Mouse (Mus musculus): ENCODE data around the gene Aff1. TPM values are rescaled to one million over a fixed set of nuclear protein-coding genes. Genes with fewer than 3 reads are reported as not detected.
A peak's percentile ranks its signal among the peaks of the same experiment; 100 is the strongest.

The Aff1 gene
- polyA plus RNA-seq, 1 experiment from 2014 or later = 4.6 TPM

DNA sequence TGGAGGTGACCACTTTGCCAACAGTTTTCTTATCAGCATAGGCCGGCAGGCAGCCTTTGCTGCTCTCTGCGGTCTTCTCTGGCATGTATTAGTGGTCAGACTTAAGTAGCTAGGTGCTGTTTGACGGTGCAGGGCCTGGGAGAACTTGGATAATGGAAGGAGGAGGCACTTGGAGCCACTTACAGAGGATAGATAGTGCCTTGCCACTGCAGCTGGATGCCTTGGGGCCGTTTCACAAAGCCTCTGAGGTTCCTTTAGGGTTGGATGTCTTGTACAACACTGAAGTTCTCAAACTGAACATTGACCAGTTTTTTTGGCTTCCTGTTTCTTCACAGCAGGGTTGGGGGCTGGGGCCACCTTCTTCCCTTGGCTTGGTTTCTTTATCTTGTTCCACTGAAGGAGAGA, 70.7 kb downstream of the Aff1 start:
- no peak for ATAC-seq (ENCODE audit: insufficient number of reproducible peaks, insufficient read depth, low FRiP score, low TSS enrichment, low read depth)
- Histone ChIP-seq H3K9me3 (peaks cover 9% of the 10 kb centered on the region), H3K4me3 (replicated peaks) (no peak overlapping the region), H3K9ac (replicated peaks) (no peak overlapping the region), H3K36me3 (no peaks in the 10 kb centered on the region; the same call in 1 of the 2 replicates), H3K4me1 (replicated peaks) (peaks cover 27% of the 10 kb centered on the region), H3K4me2 (no peak overlapping the region), H3K27ac (0 out of 2 replicates have a peak overlapping the region, but pooled peaks have one; percentile 35), H3K27me3 (no peaks in the 10 kb centered on the region)
- 72% methylated on average over 4 of the region's 4 CpGs for WGBS

DNA sequence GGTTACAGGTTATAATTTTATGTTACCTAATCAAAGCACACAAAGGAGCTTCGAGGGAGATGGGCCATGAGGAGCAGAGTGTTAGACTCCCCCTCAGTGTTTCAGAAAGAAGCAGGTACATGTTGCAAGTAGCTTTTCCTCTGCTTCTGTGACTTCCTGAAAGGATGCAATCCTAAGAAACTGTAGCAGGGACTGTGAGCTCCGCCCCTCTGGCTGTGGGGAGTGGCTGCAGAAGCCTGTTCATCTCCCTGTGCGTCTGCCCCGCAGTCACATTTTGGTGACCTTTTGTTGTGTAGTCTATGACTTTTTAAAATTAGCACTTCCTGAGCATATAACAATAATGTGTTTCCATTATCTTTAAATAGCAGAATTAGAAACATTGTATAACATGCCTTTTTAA, 73.2 kb downstream of the Aff1 start:
- Histone ChIP-seq H3K27ac (no peak overlapping the region), H3K4me3 (replicated peaks) (no peak overlapping the region), H3K9ac (replicated peaks) (no peak overlapping the region), H3K4me1 (replicated peaks) (peaks cover 7% of the 10 kb centered on the region), H3K9me3 (peaks cover 9% of the 10 kb centered on the region), H3K36me3 (no peaks in the 10 kb centered on the region; the same call in 1 of the 2 replicates), H3K27me3 (no peaks in the 10 kb centered on the region), H3K4me2 (no peak overlapping the region)
- no peak for ATAC-seq (ENCODE audit: insufficient number of reproducible peaks, insufficient read depth, low FRiP score, low TSS enrichment, low read depth)
- WGBS = 92% methylated on average over 4 of the region's 4 CpGs

- Histone ChIP-seq H3K4me1 (replicated peaks) (peaks cover 2% of the 10 kb centered on the region), H3K9me3 (peaks cover 9% of the 10 kb centered on the region), H3K36me3 (no peaks in the 10 kb centered on the region; the same call in 1 of the 2 replicates), H3K4me3 (replicated peaks) (no peak overlapping the region), H3K27me3 (no peaks in the 10 kb centered on the region), H3K9ac (replicated peaks) (no peak overlapping the region), H3K27ac (no peak overlapping the region), H3K4me2 (no peak overlapping the region)
- ATAC-seq (ENCODE audit: insufficient number of reproducible peaks, insufficient read depth, low FRiP score, low TSS enrichment, low read depth) = no peak
- WGBS = 98% methylated on average over 2 of the region's 2 CpGs
Observed at GRCm38 (mm10) chr5:103765758-103766431, 73.7 kb downstream of the Aff1 start.

DNA sequence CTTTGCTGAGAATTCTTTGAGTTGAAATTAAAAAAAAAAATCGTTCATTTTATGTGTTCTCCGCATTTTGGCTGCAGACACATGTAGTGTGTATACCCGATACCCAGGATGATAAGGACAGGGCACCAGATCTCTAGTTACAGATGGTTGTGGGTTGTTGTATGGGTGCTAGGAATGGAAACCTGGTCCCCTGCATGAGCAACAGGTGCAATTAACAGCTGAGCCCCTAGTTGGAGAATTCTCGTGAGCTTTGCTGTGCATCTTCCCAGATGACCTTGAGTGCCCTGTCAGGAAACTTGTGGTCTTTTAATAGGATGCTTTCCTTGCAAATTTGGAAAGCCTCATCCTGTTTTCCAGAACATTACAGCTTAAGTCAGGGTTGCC, 74.2 kb downstream of the Aff1 start:
- 93% methylated on average over 4 of the region's 4 CpGs for WGBS
- H3K4me1 ChIP-seq (replicated peaks) = peaks cover 5% of the 10 kb centered on the region
- no peaks in the 10 kb centered on the region for H3K27me3 ChIP-seq
- no peak for ATAC-seq (ENCODE audit: insufficient number of reproducible peaks, insufficient read depth, low FRiP score, low TSS enrichment, low read depth)
- peaks cover 9% of the 10 kb centered on the region for H3K9me3 ChIP-seq
- no peak overlapping the region for H3K4me3 ChIP-seq (replicated peaks)
- H3K4me2 ChIP-seq = no peak overlapping the region
- H3K36me3 ChIP-seq = no peaks in the 10 kb centered on the region; the same call in 1 of the 2 replicates
- no peak overlapping the region for H3K27ac ChIP-seq
- H3K9ac ChIP-seq (replicated peaks) = no peak overlapping the region

- peaks cover 9% of the 10 kb centered on the region for H3K9me3 ChIP-seq
- WGBS = 88% methylated on average over 3 of the region's 3 CpGs
- H3K4me2 ChIP-seq = no peak overlapping the region
- H3K4me1 ChIP-seq (replicated peaks) = peaks cover 27% of the 10 kb centered on the region
- H3K27ac ChIP-seq = no peak overlapping the region
- H3K36me3 ChIP-seq = no peaks in the 10 kb centered on the region; the same call in 1 of the 2 replicates
- no peak overlapping the region for H3K4me3 ChIP-seq (replicated peaks)
- H3K27me3 ChIP-seq = no peaks in the 10 kb centered on the region
- ATAC-seq (ENCODE audit: insufficient number of reproducible peaks, insufficient read depth, low FRiP score, low TSS enrichment, low read depth) = no peak
- no peak overlapping the region for H3K9ac ChIP-seq (replicated peaks)
Observed at GRCm38 (mm10) chr5:103768961-103769360, 76.8 kb downstream of the Aff1 start.

DNA sequence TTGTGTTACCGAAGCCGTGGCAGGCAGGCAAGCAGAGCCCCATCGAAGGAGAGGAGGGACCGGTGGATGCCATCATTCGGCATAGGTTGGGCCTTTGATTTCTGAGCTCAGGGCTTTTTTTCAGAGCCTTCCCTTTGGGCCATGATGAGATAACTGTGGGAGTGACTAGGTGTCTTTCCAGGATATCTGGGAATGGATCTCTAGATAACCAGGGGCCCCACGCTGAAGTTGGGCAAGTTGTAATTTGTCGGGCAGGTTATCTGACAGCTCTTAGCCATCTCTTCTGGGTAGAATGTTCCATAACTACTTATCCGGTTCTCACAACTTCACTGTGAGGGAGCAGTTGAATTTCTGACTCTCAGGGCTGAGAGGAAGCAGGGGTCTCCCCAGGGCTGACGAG, 77.5 kb downstream of the Aff1 start:
- Histone ChIP-seq H3K9ac (replicated peaks) (no peak overlapping the region), H3K27ac (no peak overlapping the region), H3K27me3 (no peaks in the 10 kb centered on the region), H3K36me3 (no peaks in the 10 kb centered on the region; the same call in 1 of the 2 replicates), H3K4me3 (replicated peaks) (no peak overlapping the region), H3K4me1 (replicated peaks) (peaks cover 35% of the 10 kb centered on the region), H3K9me3 (peaks cover 9% of the 10 kb centered on the region), H3K4me2 (no peak overlapping the region)
- WGBS = 83% methylated on average over 9 of the region's 9 CpGs
- ATAC-seq (ENCODE audit: insufficient number of reproducible peaks, insufficient read depth, low FRiP score, low TSS enrichment, low read depth) = no peak

GRCm38 (mm10) chr5:103770447-103771222, 78.5 kb downstream of the Aff1 start:
- 75% methylated on average over 6 of the region's 6 CpGs for WGBS
- Histone ChIP-seq H3K9ac (replicated peaks) (no peak overlapping the region), H3K27ac (no peak overlapping the region)

GRCm38 (mm10) chr5:103771380-103771779, 79.2 kb downstream of the Aff1 start:
- H3K4me2 ChIP-seq = no peak overlapping the region
- 26% methylated on average over 6 of the region's 6 CpGs for WGBS
- no peak overlapping the region for H3K4me3 ChIP-seq (replicated peaks)
- H3K27ac ChIP-seq = peak overlapping the region; percentile 92
- no peak overlapping the region for H3K9ac ChIP-seq (replicated peaks)
- H3K9me3 ChIP-seq = 0 out of 2 replicates have a peak, but pooled peaks cover under 1% of the 10 kb centered on the region
- no peak for ATAC-seq (ENCODE audit: insufficient number of reproducible peaks, insufficient read depth, low FRiP score, low TSS enrichment, low read depth)
- no peaks in the 10 kb centered on the region for H3K36me3 ChIP-seq
- no peaks in the 10 kb centered on the region for H3K27me3 ChIP-seq
- H3K4me1 ChIP-seq (replicated peaks) = peaks cover 44% of the 10 kb centered on the region

More at GRCm38 (mm10) chr5:103770447-103771222, 78.5 kb downstream of the Aff1 start:
- Histone ChIP-seq H3K36me3 (no peaks in the 10 kb centered on the region; the same call in 1 of the 2 replicates), H3K4me1 (replicated peaks) (peaks cover 44% of the 10 kb centered on the region), H3K4me3 (replicated peaks) (no peak overlapping the region), H3K9me3 (peaks cover 8% of the 10 kb centered on the region), H3K27me3 (no peaks in the 10 kb centered on the region), H3K4me2 (no peak overlapping the region)
- no peak for ATAC-seq (ENCODE audit: insufficient number of reproducible peaks, insufficient read depth, low FRiP score, low TSS enrichment, low read depth)

DNA sequence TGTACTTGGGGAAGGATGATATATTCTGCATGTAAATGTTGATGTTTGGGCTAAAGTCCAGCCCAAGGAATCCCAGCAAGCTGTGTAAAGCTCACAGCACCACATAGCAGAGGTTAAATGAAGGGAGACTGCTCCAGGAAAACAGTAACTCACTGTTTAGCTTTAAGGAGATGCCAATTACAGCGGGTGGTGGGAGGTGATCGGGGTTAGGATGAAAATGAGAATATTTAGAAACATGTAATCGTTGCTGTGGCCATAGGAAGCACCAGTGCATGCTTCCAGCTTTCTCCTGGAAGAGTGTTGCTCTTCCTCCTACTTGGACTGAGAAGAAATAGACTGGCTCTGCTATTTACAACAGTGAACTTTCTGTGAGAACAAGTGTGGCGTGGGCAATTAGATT, 80.1 kb downstream of the Aff1 start:
- 16% methylated on average over 4 of the region's 4 CpGs for WGBS
- Histone ChIP-seq H3K27me3 (no peaks in the 10 kb centered on the region), H3K27ac (peak overlapping the region; percentile 92), H3K4me2 (peak overlapping the region; percentile 40), H3K4me1 (replicated peaks) (peaks cover 52% of the 10 kb centered on the region), H3K9ac (replicated peaks) (no peak overlapping the region), H3K9me3 (no peaks in the 10 kb centered on the region), H3K36me3 (no peaks in the 10 kb centered on the region), H3K4me3 (replicated peaks) (no peak overlapping the region)
- ATAC-seq (ENCODE audit: insufficient number of reproducible peaks, insufficient read depth, low FRiP score, low TSS enrichment, low read depth) = no peak; the same call in 1 of the 2 replicates

DNA sequence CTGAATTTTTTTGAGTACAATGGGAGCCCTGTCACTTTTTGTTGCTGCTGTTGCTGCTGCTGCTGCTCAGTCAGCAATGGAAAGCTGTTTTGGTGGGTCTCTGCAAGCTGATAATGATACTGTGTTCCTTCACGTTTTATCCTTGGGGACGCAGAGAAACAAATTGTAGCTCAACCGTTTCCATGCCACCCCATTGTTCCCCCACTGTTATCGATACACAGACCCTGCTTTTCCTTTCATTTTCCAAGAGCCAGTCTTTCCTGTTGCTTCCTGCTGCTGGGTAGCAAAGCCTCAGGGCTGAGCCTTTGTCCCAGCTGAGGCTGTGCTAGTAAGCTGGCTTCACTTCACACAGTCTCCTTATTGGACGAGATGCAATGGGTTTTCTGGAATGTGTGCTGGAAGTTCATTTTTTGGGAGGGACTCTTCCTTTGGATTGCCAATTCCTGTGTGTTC, 81.0 kb downstream of the Aff1 start:
- Histone ChIP-seq H3K9me3 (no peaks in the 10 kb centered on the region), H3K4me1 (replicated peaks) (peaks cover 59% of the 10 kb centered on the region), H3K27me3 (no peaks in the 10 kb centered on the region), H3K36me3 (no peaks in the 10 kb centered on the region), H3K4me2 (peak overlapping the region; percentile 40), H3K4me3 (replicated peaks) (0 out of 2 replicates have a peak overlapping the region, but pooled peaks have one; percentile 2), H3K9ac (replicated peaks) (peak overlapping the region; percentile 18; the same call in 1 of the 2 replicates), H3K27ac (peak overlapping the region; percentile 92)
- no peak for ATAC-seq (ENCODE audit: insufficient number of reproducible peaks, insufficient read depth, low FRiP score, low TSS enrichment, low read depth)
- 11% methylated on average over 5 of the region's 5 CpGs for WGBS

- Histone ChIP-seq H3K4me3 (replicated peaks) (no peak overlapping the region), H3K4me2 (no peak overlapping the region), H3K27me3 (no peaks in the 10 kb centered on the region), H3K27ac (no peak overlapping the region), H3K4me1 (replicated peaks) (peaks cover 76% of the 10 kb centered on the region), H3K36me3 (no peaks in the 10 kb centered on the region), H3K9me3 (no peaks in the 10 kb centered on the region), H3K9ac (replicated peaks) (0 out of 2 replicates have a peak overlapping the region, but pooled peaks have one; percentile 1)
- 66% methylated on average over 11 of the region's 11 CpGs for WGBS
- no peak for ATAC-seq (ENCODE audit: insufficient number of reproducible peaks, insufficient read depth, low FRiP score, low TSS enrichment, low read depth)
Observed at GRCm38 (mm10) chr5:103774703-103775333, 82.6 kb downstream of the Aff1 start.
